Mouse (Mus musculus) liver, embryonic 14.5 days (tissue): Measurements from ENCODE around the gene Olfr1500.

Source experiments
- CTCF ChIP-seq: IDR thresholded peaks from 2 replicates; pipeline ENCODE4 v1.5.1; 2016; ENCODE audit warnings: antibody characterized with exemption, low read depth, control low read depth
- EP300 ChIP-seq: IDR thresholded peaks from 2 replicates; pipeline ENCODE4 v1.6.1; 2016; ENCODE audit warnings: antibody characterized with exemption, low read depth

- TF ChIP-seq CTCF (no peak), EP300 (no peak)
Observed at GRCm38 (mm10) chr19:13798102-13798501, 32.2 kb downstream of the Olfr1500 start, which contains the start of gene Olfr1497.
